Mouse (Mus musculus) spleen, adult 10 weeks (tissue): Measurements from ENCODE around the gene Gdap2. TPM values are rescaled to one million over a fixed set of nuclear protein-coding genes. Genes with fewer than 3 reads are reported as not detected.

Source experiments
- polyA plus RNA-seq: library from polyadenylated mRNA; stranded (reverse); fragments of 350-450 nt; fragmentation: Illumina TruSeq; extraction: RNeasy Lipid Tissue Mini Kit (QIAGEN cat#74804); gene quantifications from one replicate; pipeline ENCODE4 v1.2.3, GENCODE M21; 2015; ENCODE audit warnings: low replicate concordance; ENCODE audit not compliant: insufficient read depth

The Gdap2 gene
- polyA plus RNA-seq, result 21.2 TPM

DNA sequence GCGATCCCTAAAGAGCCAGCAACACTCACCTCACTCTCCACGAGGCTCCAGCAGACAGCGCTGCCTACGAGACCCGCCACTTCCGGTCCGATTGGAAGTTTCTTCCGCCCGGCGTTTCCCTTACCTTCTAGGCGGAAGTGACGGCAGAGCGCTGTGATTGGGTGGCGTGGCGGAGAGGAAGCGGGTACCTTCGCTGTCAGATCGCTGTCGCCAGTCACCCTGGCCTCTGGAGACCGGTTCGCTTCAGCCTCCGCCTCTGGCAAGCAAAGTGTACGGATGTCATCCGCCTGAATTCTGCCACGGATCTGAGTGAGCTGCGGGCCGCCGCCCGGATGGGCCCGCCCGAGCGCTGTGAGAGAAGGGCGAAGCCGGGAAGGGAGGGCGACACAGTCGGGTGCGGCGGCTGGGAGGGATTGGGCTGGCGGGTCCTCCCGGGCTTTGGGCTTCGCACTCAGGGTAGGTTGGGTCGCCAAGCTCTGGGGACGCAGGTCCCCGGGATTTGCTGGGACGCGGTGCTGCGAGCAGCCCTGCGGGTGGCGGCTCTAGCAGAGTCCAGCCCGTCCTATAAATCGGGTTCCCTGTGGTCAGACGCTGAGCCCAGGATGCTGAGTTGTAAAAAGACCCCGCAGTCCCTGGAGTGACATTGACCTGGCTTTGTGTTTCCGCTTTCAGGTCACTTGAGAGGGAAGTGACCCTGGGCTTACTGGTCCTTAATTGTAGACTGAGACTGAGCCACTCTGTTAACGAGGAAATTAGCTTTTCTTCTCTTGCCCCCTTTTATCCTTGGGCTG lies at the start of gene Gdap2, which contains the start of gene Wdr3:
Gene Gdap2, plus strand, starts transcription at position 67 of the 791 bp plus-strand sequence.
Gene Wdr3, minus strand, starts transcription at position 93 of the 791 bp plus-strand sequence.

Other genes starting within 250 kb of the Gdap2 start
- gene Wdr3, start within 50 bp of the Gdap2 start, polyA plus RNA-seq, result 74.2 TPM